Mouse (Mus musculus) midbrain, embryonic 15.5 days (tissue): Measurements from ENCODE around the gene Acot7. TPM values are rescaled to one million over a fixed set of nuclear protein-coding genes. Genes with fewer than 3 reads are reported as not detected.

Experiments
- ATAC-seq: fragments of 200-750 bp; cut with Nextera tagmentation; replicated peaks from 2 replicates; pipeline ENCODE4 v1.8.0; 2017; ENCODE audit warnings: moderate TSS enrichment
- H3K27ac ChIP-seq: fragments of 300-500 bp; sonication (generic); 2 replicates; pipeline ENCODE4 v1.5.1; 2015; ENCODE audit warnings: mild to moderate bottlenecking, inconsistent platforms
- H3K27me3 ChIP-seq: fragments of 300-500 bp; sonication (generic); replicated peaks from 2 replicates; pipeline ENCODE4 v1.6.1; 2015; ENCODE audit warnings: inconsistent platforms
- H3K36me3 ChIP-seq: fragments of 300-500 bp; sonication (generic); replicated peaks from 2 replicates; pipeline ENCODE4 v1.6.1; 2015; ENCODE audit warnings: inconsistent platforms
- H3K4me1 ChIP-seq: fragments of 300-500 bp; sonication (generic); 2 replicates; pipeline ENCODE4 v1.6.1; 2015; ENCODE audit warnings: inconsistent platforms
- H3K4me2 ChIP-seq: fragments of 300-500 bp; sonication (generic); 2 replicates; pipeline ENCODE4 v1.6.1; 2015; ENCODE audit warnings: inconsistent platforms, mild to moderate bottlenecking, moderate library complexity
- H3K4me3 ChIP-seq: fragments of 300-500 bp; sonication (generic); 2 replicates; pipeline ENCODE4 v1.5.1; 2015; ENCODE audit warnings: mild to moderate bottlenecking, inconsistent platforms
- H3K9ac ChIP-seq: fragments of 300-500 bp; sonication (generic); 2 replicates; pipeline ENCODE4 v1.6.1; 2015; ENCODE audit warnings: mild to moderate bottlenecking, inconsistent platforms
- H3K9me3 ChIP-seq: fragments of 300-500 bp; sonication (generic); 2 replicates; pipeline ENCODE4 v1.6.1; 2016; ENCODE audit warnings: inconsistent platforms
- WGBS: fragments of 180-500 bp; shearing (Covaris S2); methylation state at CpG from one replicate; pipeline ENCODE4 v1.1.7; 2015; ENCODE audit warnings: mixed read lengths; 5-methylcytosine and 5-hydroxymethylcytosine counted together
- polyA plus RNA-seq: library from polyadenylated mRNA; unstranded; fragments of >200 nt; fragmentation: Nextera tagmentation; extraction: Ambion mirVana; gene quantifications from 2 replicates; pipeline ENCODE4 v1.2.1, GENCODE M21; 2015

The Acot7 gene
- polyA plus RNA-seq, 1 experiment from 2014 or later, result 409 TPM

DNA sequence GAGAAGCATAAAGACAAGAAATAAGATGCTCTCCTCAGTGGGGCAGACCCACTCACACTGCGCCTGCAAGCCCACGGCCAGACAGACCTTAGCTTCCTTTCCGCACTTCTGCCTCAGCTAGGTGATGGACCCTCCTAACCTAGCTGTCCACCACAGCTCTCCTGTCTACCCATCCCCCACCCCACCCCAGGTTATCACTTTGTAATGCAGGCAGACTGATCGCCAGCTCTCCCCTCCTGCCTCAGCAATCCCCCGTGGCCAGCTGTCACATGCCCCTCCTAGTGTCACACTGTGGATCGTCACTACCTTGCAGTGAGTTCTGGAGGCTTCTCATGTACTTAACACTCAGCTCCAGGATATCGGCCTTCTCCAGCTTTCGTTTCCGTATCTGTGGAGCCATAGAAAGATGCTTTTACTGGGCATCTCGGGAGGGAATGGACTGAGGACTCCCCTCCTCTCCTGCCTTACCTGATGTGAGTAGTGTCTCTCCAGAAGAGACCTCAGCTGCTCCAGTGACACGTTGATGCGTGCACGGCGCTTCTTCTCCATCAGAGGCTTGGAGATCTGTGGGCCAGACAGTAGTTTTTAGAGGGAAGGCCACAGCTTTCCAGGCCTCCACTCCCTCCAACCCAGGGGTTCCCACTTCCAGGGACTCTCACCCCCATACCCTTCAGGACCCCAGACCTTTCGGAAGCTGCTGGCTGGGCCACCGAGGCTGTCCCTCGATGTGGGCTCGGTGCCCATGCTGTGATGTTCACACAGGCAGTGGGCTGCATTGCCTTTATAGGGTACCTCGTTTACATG, 109.6 kb downstream of the Acot7 start:
- Histone ChIP-seq H3K9me3 (no peaks in the 10 kb centered on the region), H3K4me2 (peak overlapping the region; percentile 80; the same call in 1 of the 2 replicates), H3K4me1 (peaks cover 64% of the 10 kb centered on the region), H3K27me3 (peaks cover 90% of the 10 kb centered on the region), H3K4me3 (no peak overlapping the region), H3K27ac (no peak overlapping the region), H3K36me3 (no peaks in the 10 kb centered on the region), H3K9ac (no peak overlapping the region)
- ATAC-seq, result no peak
- 13% methylated on average over 19 of the region's 19 CpGs for WGBS

DNA sequence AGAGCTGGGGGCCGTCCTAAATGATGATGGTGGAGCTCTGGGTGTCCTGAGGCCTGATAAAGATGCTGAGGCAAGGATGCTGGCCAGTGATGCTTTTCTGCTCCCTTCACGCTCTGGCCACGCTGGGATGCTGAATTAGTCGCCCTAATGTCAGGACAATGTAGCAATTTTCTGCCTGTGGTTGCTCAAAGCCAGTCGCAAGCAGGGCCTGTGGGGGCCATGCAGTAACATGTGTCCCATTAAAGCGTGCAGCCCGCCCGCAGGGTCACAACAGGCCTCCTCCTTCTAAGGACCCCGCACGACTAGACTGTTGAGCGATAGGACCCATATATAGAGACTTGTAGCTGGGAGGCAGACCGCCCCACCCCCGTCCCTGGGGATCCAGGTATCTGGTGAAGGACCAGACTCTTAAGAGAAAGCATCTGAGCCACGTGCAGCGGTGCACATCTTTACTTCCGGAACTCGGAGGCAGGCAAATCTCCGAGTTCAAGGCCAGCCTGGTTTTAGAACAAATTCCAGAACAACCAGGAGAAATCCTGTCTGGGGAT, 110.5 kb downstream of the Acot7 start:
- no peak overlapping the region for H3K9ac ChIP-seq
- 22% methylated on average over 18 of the region's 18 CpGs for WGBS
- no peaks in the 10 kb centered on the region for H3K9me3 ChIP-seq
- H3K4me3 ChIP-seq, result no peak overlapping the region
- no peak overlapping the region for H3K4me2 ChIP-seq
- H3K36me3 ChIP-seq, result no peaks in the 10 kb centered on the region
- peaks cover 59% of the 10 kb centered on the region for H3K4me1 ChIP-seq
- peaks cover 87% of the 10 kb centered on the region for H3K27me3 ChIP-seq
- no peak overlapping the region for H3K27ac ChIP-seq
- no peak for ATAC-seq

DNA sequence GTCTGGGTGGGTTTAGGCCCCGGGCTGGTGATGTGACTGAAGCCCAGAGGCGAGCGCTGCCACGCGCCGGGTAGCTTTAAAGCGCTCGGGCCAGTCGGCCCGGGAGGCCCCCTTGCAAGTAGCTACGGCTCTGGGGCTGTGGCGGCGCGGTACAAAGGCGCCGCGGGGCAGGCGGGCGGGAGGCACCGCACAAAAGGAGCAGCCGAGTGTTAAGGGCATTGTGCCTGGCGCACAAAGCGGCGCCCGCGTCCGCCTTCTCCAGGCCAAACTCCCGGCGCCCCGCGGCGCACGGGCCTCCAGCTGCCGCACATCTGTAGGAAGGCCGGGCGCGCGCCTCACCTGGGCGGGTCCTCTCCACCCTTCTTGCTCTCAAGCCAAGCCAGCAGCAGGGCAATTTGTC, 112.5 kb downstream of the Acot7 start:
- peak overlapping the region; percentile 30 for H3K4me3 ChIP-seq
- no peaks in the 10 kb centered on the region for H3K9me3 ChIP-seq
- under 1% methylated on average over 39 of the region's 39 CpGs for WGBS
- no peak for ATAC-seq
- H3K27me3 ChIP-seq, result peaks cover 87% of the 10 kb centered on the region
- peak overlapping the region; percentile 26 for H3K9ac ChIP-seq
- H3K27ac ChIP-seq, result no peak overlapping the region
- peak overlapping the region; percentile 59 for H3K4me2 ChIP-seq
- H3K4me1 ChIP-seq, result peaks cover 58% of the 10 kb centered on the region
- H3K36me3 ChIP-seq, result no peaks in the 10 kb centered on the region

DNA sequence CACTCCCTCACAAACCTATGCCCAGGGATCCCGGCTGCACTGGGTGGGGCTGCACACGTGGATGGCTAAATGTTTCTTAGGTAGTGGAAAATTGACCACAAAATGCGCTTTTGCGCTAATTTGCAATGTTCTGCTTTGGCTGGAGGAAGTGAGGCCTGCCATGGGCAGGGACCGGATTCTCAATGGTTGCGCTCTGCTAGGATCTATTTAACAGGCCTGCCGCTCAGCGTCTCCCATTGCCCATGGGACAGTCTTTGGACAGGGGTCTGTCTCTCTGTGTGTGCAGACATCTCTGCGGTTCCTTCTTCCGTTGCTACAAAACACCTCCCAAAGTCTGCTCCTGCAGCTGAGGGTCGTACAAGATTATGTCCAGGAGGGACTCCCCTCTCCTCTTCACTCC, 113.1 kb downstream of the Acot7 start:
- H3K9ac ChIP-seq, result peak overlapping the region; percentile 26; the same call in 1 of the 2 replicates
- no peak for ATAC-seq
- no peaks in the 10 kb centered on the region for H3K36me3 ChIP-seq
- peaks cover 87% of the 10 kb centered on the region for H3K27me3 ChIP-seq
- no peaks in the 10 kb centered on the region for H3K9me3 ChIP-seq
- H3K4me3 ChIP-seq, result no peak overlapping the region
- H3K27ac ChIP-seq, result no peak overlapping the region
- peak overlapping the region; percentile 59 for H3K4me2 ChIP-seq
- 8% methylated on average over 11 of the region's 11 CpGs for WGBS
- peaks cover 56% of the 10 kb centered on the region for H3K4me1 ChIP-seq

DNA sequence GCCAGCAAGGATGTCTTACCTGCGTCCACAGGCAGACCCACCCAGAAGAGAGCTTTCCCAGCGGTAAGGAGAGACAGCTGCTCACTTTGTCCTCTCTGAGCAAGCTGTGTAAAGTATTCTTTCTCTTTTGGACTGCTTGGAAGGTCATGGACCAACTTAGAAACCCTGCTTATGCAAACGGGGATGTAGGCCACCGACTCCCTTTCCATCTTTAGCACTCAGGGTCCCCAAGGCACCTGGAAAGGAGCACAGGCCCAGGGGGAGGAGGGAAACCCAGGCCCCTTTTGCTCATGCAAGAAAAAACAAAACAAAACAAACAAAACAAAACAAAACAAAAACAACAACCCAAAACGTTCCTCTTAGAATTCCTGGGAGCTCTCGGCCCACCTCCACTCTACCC, 113.6 kb downstream of the Acot7 start, which contains the start of gene Hes3:
TSS of gene Hes3 (minus strand) at position 101 of the 400 bp plus-strand sequence.
- Histone ChIP-seq H3K27ac (no peak within 1 kb of the TSS), H3K27me3 (peaks cover 82% of the 10 kb centered on the region), H3K4me1 (peaks cover 53% of the 10 kb centered on the region), H3K4me2 (peak within 1 kb of the TSS; percentile 59), H3K9ac (peak within 1 kb of the TSS; percentile 26), H3K4me3 (peak within 1 kb of the TSS; percentile 30), H3K36me3 (no peaks in the 10 kb centered on the region), H3K9me3 (no peaks in the 10 kb centered on the region)
- ATAC-seq, result no peak
- 16% methylated on average over 6 of the region's 6 CpGs for WGBS

DNA sequence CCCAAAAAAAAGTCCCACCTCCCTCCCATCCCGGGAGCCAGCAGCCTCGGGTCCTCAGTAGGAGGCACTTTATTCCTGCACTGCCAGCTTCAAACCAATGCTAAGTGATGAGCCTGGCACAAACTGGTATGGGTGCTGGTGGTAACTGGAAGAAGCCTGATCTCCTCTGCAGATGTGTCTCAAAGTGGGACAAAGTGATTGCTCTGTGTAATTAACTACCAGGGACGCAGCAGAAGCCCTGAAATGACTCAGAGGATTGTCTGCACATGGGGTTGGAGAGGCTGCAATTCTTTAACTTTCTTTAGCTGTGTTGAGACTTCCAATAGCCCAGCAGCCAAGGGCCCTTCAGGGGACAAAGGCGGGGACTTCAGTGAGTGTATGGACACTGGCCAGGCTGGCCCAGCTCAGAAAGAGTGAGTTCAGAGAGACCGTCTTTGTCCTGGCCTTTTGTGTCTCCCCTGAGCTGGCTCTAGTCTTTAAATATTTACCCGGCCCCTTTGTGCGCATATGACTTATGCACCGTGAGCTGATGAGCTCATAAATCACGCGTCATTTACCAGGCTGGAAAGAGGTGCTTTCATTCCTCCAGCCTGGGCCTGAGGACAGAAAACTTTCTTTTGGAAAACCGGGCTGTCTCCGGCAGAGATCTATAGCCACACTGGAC, 114.3 kb downstream of the Acot7 start:
- no peak for ATAC-seq
- WGBS, result 8% methylated on average over 12 of the region's 12 CpGs
- no peaks in the 10 kb centered on the region for H3K36me3 ChIP-seq
- no peak overlapping the region for H3K27ac ChIP-seq
- H3K9me3 ChIP-seq, result no peaks in the 10 kb centered on the region
- peaks cover 47% of the 10 kb centered on the region for H3K4me1 ChIP-seq
- H3K4me3 ChIP-seq, result no peak overlapping the region
- H3K4me2 ChIP-seq, result no peak overlapping the region
- H3K9ac ChIP-seq, result no peak overlapping the region
- H3K27me3 ChIP-seq, result peaks cover 75% of the 10 kb centered on the region

DNA sequence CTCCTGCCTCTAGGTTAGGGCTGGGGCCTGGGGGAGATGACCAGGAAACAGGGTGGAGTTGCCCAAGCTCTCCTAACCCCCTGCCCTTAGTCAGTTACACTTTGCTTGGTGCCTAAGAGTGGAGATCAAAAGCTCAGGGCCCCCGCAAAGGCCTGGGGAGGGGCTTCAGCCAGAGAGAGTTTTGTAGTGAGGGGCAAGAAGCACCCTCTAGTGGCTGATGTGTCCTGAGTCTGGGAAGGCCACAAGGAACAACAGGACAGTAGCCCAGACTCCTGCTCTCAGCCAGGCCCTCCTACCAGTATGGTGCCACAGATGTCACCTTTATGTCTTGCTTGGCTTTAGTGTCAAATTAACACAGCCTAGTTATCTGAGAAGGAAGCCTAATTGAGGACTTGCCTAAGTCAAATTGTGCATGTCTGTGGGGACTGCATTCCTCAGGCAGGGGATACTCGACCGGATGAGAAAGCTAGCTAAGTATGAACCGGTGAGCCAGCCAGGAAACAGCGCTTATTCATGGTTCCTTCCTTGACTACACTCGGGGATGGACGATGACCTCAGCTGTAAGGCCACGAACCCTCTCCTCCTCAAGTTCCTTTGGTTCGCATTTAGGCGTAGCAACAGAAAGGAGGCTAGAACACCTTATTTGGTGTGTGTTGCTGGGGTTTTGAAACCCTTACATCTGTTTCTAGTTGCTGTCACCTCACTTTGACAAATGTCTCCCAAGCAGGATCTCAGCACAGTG, 116.4 kb downstream of the Acot7 start:
- no peak overlapping the region for H3K27ac ChIP-seq
- WGBS, result 57% methylated on average over 10 of the region's 10 CpGs
- no peak overlapping the region for H3K4me3 ChIP-seq
- no peak for ATAC-seq
- H3K9ac ChIP-seq, result no peak overlapping the region
- H3K27me3 ChIP-seq, result peaks cover 60% of the 10 kb centered on the region
- H3K4me1 ChIP-seq, result peaks cover 46% of the 10 kb centered on the region
- no peaks in the 10 kb centered on the region for H3K36me3 ChIP-seq
- no peaks in the 10 kb centered on the region for H3K9me3 ChIP-seq
- H3K4me2 ChIP-seq, result no peak overlapping the region

DNA sequence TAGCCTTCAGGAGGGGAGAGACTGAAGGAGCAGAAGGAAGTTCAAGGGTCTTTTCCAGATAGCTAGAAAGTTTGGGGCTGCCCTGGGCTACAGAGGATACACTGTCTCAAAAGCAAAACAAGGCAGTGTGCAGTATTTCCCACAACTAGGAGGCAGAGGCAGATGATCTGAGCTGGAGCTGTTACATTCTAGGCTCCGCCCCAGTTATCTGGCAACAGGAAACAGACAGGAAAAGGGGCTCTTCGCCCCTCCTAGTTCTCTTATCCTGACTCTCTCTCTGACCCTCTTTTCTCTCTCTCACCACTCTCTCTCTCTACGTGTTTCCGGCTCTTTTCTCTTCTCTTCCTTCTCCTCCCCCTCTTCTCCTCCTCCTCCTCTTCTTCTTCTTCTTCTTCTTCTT, 118.0 kb downstream of the Acot7 start:
- 53% methylated on average over 4 of the region's 4 CpGs for WGBS
- H3K9me3 ChIP-seq, result no peaks in the 10 kb centered on the region
- peaks cover 35% of the 10 kb centered on the region for H3K4me1 ChIP-seq
- peaks cover 46% of the 10 kb centered on the region for H3K27me3 ChIP-seq
- H3K36me3 ChIP-seq, result peaks cover 11% of the 10 kb centered on the region; the same call in 1 of the 2 replicates
- no peak overlapping the region for H3K4me2 ChIP-seq
- no peak overlapping the region for H3K4me3 ChIP-seq
- H3K27ac ChIP-seq, result no peak overlapping the region
- no peak for ATAC-seq
- no peak overlapping the region for H3K9ac ChIP-seq

DNA sequence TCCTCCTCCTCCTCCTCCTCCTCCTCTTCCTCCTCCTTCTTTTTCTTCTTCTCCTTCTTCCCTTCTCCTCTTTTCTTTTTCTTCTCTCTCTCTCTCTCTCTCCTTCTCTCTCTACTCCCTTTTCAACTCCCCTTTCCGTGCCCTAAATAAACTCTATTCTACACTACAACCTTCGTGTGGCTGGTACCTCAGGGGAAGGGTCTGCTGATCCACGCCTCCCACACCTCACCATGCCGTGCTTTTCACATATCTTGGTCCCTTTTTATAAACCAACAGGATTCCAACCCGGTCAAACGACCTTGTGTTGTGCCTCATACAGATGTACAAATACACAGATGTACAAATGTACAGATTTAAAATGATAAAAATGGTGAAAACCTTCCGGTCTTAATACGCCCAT, 118.4 kb downstream of the Acot7 start:
- WGBS, result 23% methylated on average over 8 of the region's 8 CpGs
- peaks cover 11% of the 10 kb centered on the region; the same call in 1 of the 2 replicates for H3K36me3 ChIP-seq
- ATAC-seq, result no peak
- peaks cover 42% of the 10 kb centered on the region for H3K27me3 ChIP-seq
- H3K9me3 ChIP-seq, result no peaks in the 10 kb centered on the region
- peak overlapping the region; percentile 96 for H3K4me3 ChIP-seq
- no peak overlapping the region for H3K27ac ChIP-seq
- no peak overlapping the region for H3K9ac ChIP-seq
- H3K4me1 ChIP-seq, result peaks cover 31% of the 10 kb centered on the region
- H3K4me2 ChIP-seq, result peak overlapping the region; percentile 97

DNA sequence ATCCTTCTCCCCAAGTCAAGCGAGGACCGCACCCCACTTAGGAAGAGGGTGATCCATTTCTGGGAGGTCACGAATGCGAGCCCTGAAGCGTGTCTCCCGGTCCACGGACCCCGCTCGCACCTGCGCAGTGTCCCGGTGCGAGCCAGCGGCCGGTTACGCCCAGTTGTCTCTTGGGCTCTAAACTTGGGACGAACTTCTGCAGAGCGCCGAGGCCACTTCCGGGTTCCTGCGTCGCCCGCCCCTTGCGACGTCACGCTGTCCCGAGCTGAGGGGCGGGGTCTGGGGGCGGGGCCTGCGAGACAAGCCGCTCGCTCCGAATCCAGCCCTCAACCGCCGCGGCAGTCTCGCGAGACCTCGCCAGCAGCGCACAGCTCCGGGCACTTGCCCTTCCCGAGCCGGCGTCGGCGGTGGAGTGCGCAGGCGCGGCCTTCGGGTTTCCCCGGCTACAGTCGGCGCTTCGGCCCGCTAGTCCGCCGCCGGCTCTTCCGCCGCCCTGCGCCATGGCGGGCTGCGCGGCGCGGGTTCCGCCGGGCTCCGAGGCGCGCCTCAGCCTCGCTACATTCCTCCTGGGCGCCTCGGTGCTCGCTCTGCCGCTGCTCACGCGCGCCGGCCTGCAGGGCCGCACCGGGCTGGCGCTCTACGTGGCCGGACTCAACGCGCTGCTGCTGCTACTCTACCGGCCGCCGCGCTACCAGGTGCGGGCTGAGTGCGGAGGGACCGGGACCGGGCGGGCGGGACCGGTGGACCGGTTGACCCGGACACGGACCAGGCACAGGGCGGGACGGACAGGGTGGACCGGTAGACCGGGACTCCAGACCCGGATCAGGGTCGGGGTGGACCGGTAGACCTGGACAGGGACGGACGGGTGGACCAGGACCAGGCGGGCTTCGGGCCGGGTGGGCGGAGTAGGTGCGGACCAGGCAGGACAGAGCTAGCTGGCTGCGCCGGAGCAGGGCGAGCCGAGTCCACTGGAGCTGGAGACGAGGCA, 119.2 kb downstream of the Acot7 start, which contains the start of gene Icmt:
TSS of gene Icmt (plus strand) at position 354 of the 988 bp plus-strand sequence.
- Histone ChIP-seq H3K4me2 (peak within 1 kb of the TSS; percentile 97), H3K27ac (peak within 1 kb of the TSS; percentile 82), H3K9me3 (no peaks in the 10 kb centered on the region), H3K9ac (peak within 1 kb of the TSS; percentile 92), H3K4me3 (peak within 1 kb of the TSS; percentile 96), H3K27me3 (peaks cover 34% of the 10 kb centered on the region), H3K36me3 (peaks cover 11% of the 10 kb centered on the region; the same call in 1 of the 2 replicates), H3K4me1 (peaks cover 24% of the 10 kb centered on the region)
- ATAC-seq, result peak; percentile 95
- WGBS, result under 1% methylated on average over 116 of the region's 119 CpGs

DNA sequence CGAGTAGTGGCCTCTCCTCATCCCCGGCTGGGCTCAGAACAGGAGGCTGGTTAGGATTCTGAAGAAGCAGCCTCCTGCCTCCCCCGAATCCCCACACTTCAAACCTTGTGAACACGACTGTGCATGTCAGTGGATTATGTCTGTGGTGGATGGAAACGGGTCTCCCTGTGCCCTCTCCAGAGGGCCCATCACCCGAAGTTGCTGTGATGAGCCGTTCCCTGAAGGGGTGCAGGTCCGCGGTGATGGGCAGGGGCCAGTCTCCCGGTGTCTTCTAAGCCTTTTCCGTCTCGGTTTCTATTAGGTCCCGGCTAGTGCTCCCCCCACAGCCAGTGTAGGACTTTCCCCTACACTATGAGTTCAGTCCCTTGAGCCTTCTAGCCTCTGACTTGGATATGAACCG, 120.9 kb downstream of the Acot7 start:
- no peak for ATAC-seq
- Histone ChIP-seq H3K9me3 (no peaks in the 10 kb centered on the region), H3K27me3 (peaks cover 22% of the 10 kb centered on the region), H3K27ac (no peak overlapping the region), H3K4me2 (peak overlapping the region; percentile 97; the same call in 1 of the 2 replicates), H3K9ac (peak overlapping the region; percentile 10; the same call in 1 of the 2 replicates), H3K4me3 (no peak overlapping the region), H3K36me3 (peaks cover 11% of the 10 kb centered on the region; the same call in 1 of the 2 replicates), H3K4me1 (peaks cover 16% of the 10 kb centered on the region)
- WGBS, result 90% methylated on average over 14 of the region's 14 CpGs
